Mouse (Mus musculus) heart, postnatal 10 days (tissue): ENCODE results near the gene Cbln1. TPM values are rescaled to one million over a fixed set of nuclear protein-coding genes. Genes with fewer than 3 reads are reported as not detected.
A peak's percentile ranks its signal among the peaks of the same experiment; 100 is the strongest.

ENCODE experiments used
- DNase-seq, 2 experiments: peaks; one replicate each; pipeline ENCODE4 v3.0.0; 2021
- intact Hi-C: fragments of 180-260 bp; cut with DNase I; formaldehyde crosslinking; loops from one replicate; pipeline ENCODE4 v1.15.1; 2025
- total RNA-seq, 2 experiments: library from RNA; stranded (reverse); gene quantifications; 2 replicates each; pipeline ENCODE4 v1.2.3; 2021

Cbln1 gene
- total RNA-seq, 2 experiments from 2014 or later = 0.15 to 0.19 TPM

- intact Hi-C loops = no loop called here
- no peak for DNase-seq
These were observed 1.4 kb downstream of the Cbln1 start for GRCm38 (mm10) chr8:87470834-87471602.

GRCm38 (mm10) chr8:87469931-87470833, 2.2 kb downstream of the Cbln1 start:
- intact Hi-C loops = no loop called here
- peak; percentile 13 to 18 for DNase-seq

GRCm38 (mm10) chr8:87468958-87469815, 3.2 kb downstream of the Cbln1 start:
- intact Hi-C loops = no loop called here
- peak in 1 of 2 experiments; percentile 10 for DNase-seq

- DNase-seq = no peak
- intact Hi-C loops = no loop called here
These were observed 3.9 kb downstream of the Cbln1 start for GRCm38 (mm10) chr8:87468416-87468957.

GRCm38 (mm10) chr8:87467906-87468305, 4.5 kb downstream of the Cbln1 start:
- no peak for DNase-seq
- intact Hi-C loops = no loop called here

GRCm38 (mm10) chr8:87466936-87467602, 5.3 kb downstream of the Cbln1 start:
- DNase-seq = no peak
- intact Hi-C loops = no loop called here

- DNase-seq = no peak
- intact Hi-C loops = no loop called here
These were observed 6.1 kb downstream of the Cbln1 start for GRCm38 (mm10) chr8:87466335-87466734.

GRCm38 (mm10) chr8:87464446-87464845, 8.0 kb downstream of the Cbln1 start:
- intact Hi-C loops = no loop called here
- no peak for DNase-seq

GRCm38 (mm10) chr8:87461801-87462200, 10.6 kb downstream of the Cbln1 start:
- intact Hi-C loops = no loop called here
- DNase-seq = no peak

GRCm38 (mm10) chr8:87456949-87457348, 15.5 kb downstream of the Cbln1 start:
- intact Hi-C loops = no loop called here
- no peak for DNase-seq

GRCm38 (mm10) chr8:87452815-87453214, 19.6 kb downstream of the Cbln1 start:
- intact Hi-C loops = no loop called here
- no peak for DNase-seq

- DNase-seq = peak in 1 of 2 experiments; percentile 41
- intact Hi-C loops = no loop called here
These were observed 20.7 kb downstream of the Cbln1 start for GRCm38 (mm10) chr8:87451737-87452136.

GRCm38 (mm10) chr8:87434592-87434991, 37.8 kb downstream of the Cbln1 start:
- DNase-seq = no peak
- intact Hi-C loops = no loop called here

GRCm38 (mm10) chr8:87427188-87427587, 45.2 kb downstream of the Cbln1 start:
- intact Hi-C loops = no loop called here
- DNase-seq = no peak

GRCm38 (mm10) chr8:87424706-87425105, 47.7 kb downstream of the Cbln1 start:
- no peak for DNase-seq
- intact Hi-C loops = no loop called here

GRCm38 (mm10) chr8:87421697-87422096, 50.7 kb downstream of the Cbln1 start:
- intact Hi-C loops = no loop called here
- no peak for DNase-seq
